Mouse (Mus musculus): Measurements from ENCODE around the gene Optn. TPM values are rescaled to one million over a fixed set of nuclear protein-coding genes. Genes with fewer than 3 reads are reported as not detected.

Optn gene
- polyA plus RNA-seq, 1 experiment from 2014 or later: 62.7 TPM

GRCm38 (mm10) chr2:5037390-5037789 lies 26.5 kb downstream of the Optn start:
- peaks cover 38% of the 10 kb centered on the region for H3K36me3 ChIP-seq (ENCODE audit: control insufficient read depth, insufficient read depth)
- WGBS: 85% methylated on average over 3 of the region's 3 CpGs
- H3K4me2 ChIP-seq (replicated peaks; ENCODE audit: low read depth): no peak overlapping the region
- no peak overlapping the region for H3K9ac ChIP-seq (ENCODE audit: low read depth, low read length)
- no peak overlapping the region for H3K27ac ChIP-seq (ENCODE audit: low read depth, low read length)
- H3K4me3 ChIP-seq (ENCODE audit: low read depth, low read length): no peak overlapping the region
- no peaks in the 10 kb centered on the region for H3K9me3 ChIP-seq (ENCODE audit: control insufficient read depth)
- no peak for ATAC-seq
- no peaks in the 10 kb centered on the region for H3K27me3 ChIP-seq (replicated peaks; ENCODE audit: control insufficient read depth, insufficient read depth, low read length)
- no peak for TF ChIP-seq CTCF (IDR thresholded peaks at IDR 0.05; ENCODE audit: low read depth)
- H3K4me1 ChIP-seq (replicated peaks; ENCODE audit: control insufficient read depth, insufficient read depth, low read length): no peaks in the 10 kb centered on the region

GRCm38 (mm10) chr2:5036411-5037076 lies 27.3 kb downstream of the Optn start:
- H3K4me1 ChIP-seq (replicated peaks; ENCODE audit: control insufficient read depth, insufficient read depth, low read length): no peaks in the 10 kb centered on the region
- 82% methylated on average over 10 of the region's 10 CpGs for WGBS
- no peak for TF ChIP-seq CTCF (IDR thresholded peaks at IDR 0.05; ENCODE audit: low read depth)
- no peak overlapping the region for H3K4me3 ChIP-seq (ENCODE audit: low read depth, low read length)
- H3K9me3 ChIP-seq (ENCODE audit: control insufficient read depth): no peaks in the 10 kb centered on the region
- H3K4me2 ChIP-seq (replicated peaks; ENCODE audit: low read depth): no peak overlapping the region
- peaks cover 38% of the 10 kb centered on the region for H3K36me3 ChIP-seq (ENCODE audit: control insufficient read depth, insufficient read depth)
- ATAC-seq: no peak
- no peak overlapping the region for H3K27ac ChIP-seq (ENCODE audit: low read depth, low read length)
- H3K9ac ChIP-seq (ENCODE audit: low read depth, low read length): no peak overlapping the region
- H3K27me3 ChIP-seq (replicated peaks; ENCODE audit: control insufficient read depth, insufficient read depth, low read length): no peaks in the 10 kb centered on the region

- no peak overlapping the region for H3K4me2 ChIP-seq (replicated peaks; ENCODE audit: low read depth)
- H3K4me3 ChIP-seq (ENCODE audit: low read depth, low read length): no peak overlapping the region
- WGBS: 60% methylated on average over 9 of the region's 9 CpGs
- TF ChIP-seq CTCF (IDR thresholded peaks at IDR 0.05; ENCODE audit: low read depth): no peak
- H3K36me3 ChIP-seq (ENCODE audit: control insufficient read depth, insufficient read depth): peaks cover 48% of the 10 kb centered on the region
- no peak overlapping the region for H3K9ac ChIP-seq (ENCODE audit: low read depth, low read length)
- H3K27me3 ChIP-seq (replicated peaks; ENCODE audit: control insufficient read depth, insufficient read depth, low read length): no peaks in the 10 kb centered on the region
- no peaks in the 10 kb centered on the region for H3K9me3 ChIP-seq (ENCODE audit: control insufficient read depth)
- no peaks in the 10 kb centered on the region for H3K4me1 ChIP-seq (replicated peaks; ENCODE audit: control insufficient read depth, insufficient read depth, low read length)
- ATAC-seq: peak; percentile 38
- no peak overlapping the region for H3K27ac ChIP-seq (ENCODE audit: low read depth, low read length)
Measured at GRCm38 (mm10) chr2:5035241-5035640, 28.6 kb downstream of the Optn start.

GRCm38 (mm10) chr2:5034801-5035200 lies 29.1 kb downstream of the Optn start:
- H3K36me3 ChIP-seq (ENCODE audit: control insufficient read depth, insufficient read depth): peaks cover 48% of the 10 kb centered on the region
- WGBS: 71% methylated on average over 8 of the region's 8 CpGs
- H3K4me3 ChIP-seq (ENCODE audit: low read depth, low read length): no peak overlapping the region
- no peaks in the 10 kb centered on the region for H3K9me3 ChIP-seq (ENCODE audit: control insufficient read depth)
- H3K4me2 ChIP-seq (replicated peaks; ENCODE audit: low read depth): no peak overlapping the region
- no peaks in the 10 kb centered on the region for H3K4me1 ChIP-seq (replicated peaks; ENCODE audit: control insufficient read depth, insufficient read depth, low read length)
- H3K27ac ChIP-seq (ENCODE audit: low read depth, low read length): no peak overlapping the region
- no peak for ATAC-seq
- H3K9ac ChIP-seq (ENCODE audit: low read depth, low read length): no peak overlapping the region
- no peaks in the 10 kb centered on the region for H3K27me3 ChIP-seq (replicated peaks; ENCODE audit: control insufficient read depth, insufficient read depth, low read length)
- TF ChIP-seq CTCF (IDR thresholded peaks at IDR 0.05; ENCODE audit: low read depth): no peak

GRCm38 (mm10) chr2:5033546-5034420 lies 30.1 kb downstream of the Optn start:
- H3K27ac ChIP-seq (ENCODE audit: low read depth, low read length): 0 out of 2 replicates have a peak overlapping the region, but pooled peaks have one; percentile 35
- no peaks in the 10 kb centered on the region for H3K9me3 ChIP-seq (ENCODE audit: control insufficient read depth)
- no peak for ATAC-seq
- H3K4me3 ChIP-seq (ENCODE audit: low read depth, low read length): no peak overlapping the region
- H3K36me3 ChIP-seq (ENCODE audit: control insufficient read depth, insufficient read depth): peaks cover 52% of the 10 kb centered on the region
- no peaks in the 10 kb centered on the region for H3K27me3 ChIP-seq (replicated peaks; ENCODE audit: control insufficient read depth, insufficient read depth, low read length)
- H3K9ac ChIP-seq (ENCODE audit: low read depth, low read length): no peak overlapping the region
- no peaks in the 10 kb centered on the region for H3K4me1 ChIP-seq (replicated peaks; ENCODE audit: control insufficient read depth, insufficient read depth, low read length)
- no peak overlapping the region for H3K4me2 ChIP-seq (replicated peaks; ENCODE audit: low read depth)
- TF ChIP-seq CTCF (IDR thresholded peaks at IDR 0.05; ENCODE audit: low read depth): no peak
- 50% methylated on average over 14 of the region's 15 CpGs for WGBS

GRCm38 (mm10) chr2:5032665-5033064 lies 31.2 kb downstream of the Optn start:
- Histone ChIP-seq H3K36me3 (ENCODE audit: control insufficient read depth, insufficient read depth) (peaks cover 45% of the 10 kb centered on the region), H3K4me2 (replicated peaks; ENCODE audit: low read depth) (no peak overlapping the region)
- ATAC-seq: no peak

More at GRCm38 (mm10) chr2:5032665-5033064, 31.2 kb downstream of the Optn start:
- H3K27me3 ChIP-seq (replicated peaks; ENCODE audit: control insufficient read depth, insufficient read depth, low read length): no peaks in the 10 kb centered on the region
- no peak overlapping the region for H3K9ac ChIP-seq (ENCODE audit: low read depth, low read length)
- peak overlapping the region; percentile 35; the same call in 1 of the 2 replicates for H3K27ac ChIP-seq (ENCODE audit: low read depth, low read length)
- TF ChIP-seq CTCF (IDR thresholded peaks at IDR 0.05; ENCODE audit: low read depth): peak; percentile 64
- WGBS: 25% methylated on average over 5 of the region's 5 CpGs
- no peaks in the 10 kb centered on the region for H3K4me1 ChIP-seq (replicated peaks; ENCODE audit: control insufficient read depth, insufficient read depth, low read length)
- no peaks in the 10 kb centered on the region for H3K9me3 ChIP-seq (ENCODE audit: control insufficient read depth)
- no peak overlapping the region for H3K4me3 ChIP-seq (ENCODE audit: low read depth, low read length)

Data from intestine, postnatal 0 days (tissue).